Mouse (Mus musculus): Measurements from ENCODE around the gene Pagr1b. TPM values are rescaled to one million over a fixed set of nuclear protein-coding genes. Genes with fewer than 3 reads are reported as not detected.

Pagr1b gene
- not detected for polyA plus RNA-seq (2017; shearing (Covaris generic))

- ATAC-seq = no peak
Measured at GRCm38 (mm10) chr7:127016481-127016485, at the start of gene Pagr1b. Gene Pagr1b, minus strand, starts transcription at chr7:127016484.

GRCm38 (mm10) chr7:127065538-127065937, 49.3 kb upstream of the Pagr1b start:
- no peak for ATAC-seq

- ATAC-seq = no peak
Measured at GRCm38 (mm10) chr7:127055026-127055585, 38.8 kb upstream of the Pagr1b start.

DNA sequence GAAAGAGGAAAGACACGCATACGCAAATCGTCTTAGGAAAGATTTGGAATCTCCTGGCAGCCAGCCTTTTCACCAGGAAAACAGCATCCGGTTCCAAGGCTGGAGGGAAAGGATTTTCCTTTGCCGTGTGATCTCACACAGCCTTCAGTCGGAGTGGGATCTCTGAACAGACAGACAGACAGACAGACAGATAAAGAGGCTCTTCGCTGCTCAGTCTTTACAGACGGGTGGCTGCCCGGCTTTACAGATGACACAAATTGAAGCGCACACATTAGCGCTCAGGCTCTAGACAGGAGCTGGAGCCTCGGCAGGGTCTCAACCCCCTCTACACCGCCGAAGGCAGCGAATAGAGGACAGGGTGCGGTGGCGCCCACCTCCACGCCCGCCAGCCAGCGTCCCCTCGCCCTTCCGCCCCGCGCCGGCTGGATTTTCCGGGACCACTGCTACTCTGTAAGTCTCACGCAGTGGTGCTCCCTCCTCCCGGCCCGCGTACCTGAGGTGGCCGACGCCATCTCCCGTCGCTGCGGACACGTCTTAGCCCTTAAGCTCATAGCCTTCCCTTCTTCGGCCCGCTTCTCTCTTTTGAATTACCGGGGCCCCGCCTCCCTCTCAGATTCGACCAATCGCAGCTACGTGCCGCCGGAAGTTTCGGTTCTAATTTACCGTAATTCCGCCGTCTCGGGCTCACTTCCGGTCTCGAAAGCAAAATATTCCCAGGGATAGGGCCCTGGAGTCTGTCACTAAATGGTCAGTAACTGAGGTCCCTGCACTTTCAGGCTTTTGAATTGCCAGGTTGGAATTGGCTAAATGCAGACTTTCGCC, 25.8 kb upstream of the Pagr1b start, which contains the start of gene Kif22:
Kif22 (minus strand) TSS at position 621 of the 822 bp plus-strand sequence.
- ATAC-seq = peak; percentile 95

DNA sequence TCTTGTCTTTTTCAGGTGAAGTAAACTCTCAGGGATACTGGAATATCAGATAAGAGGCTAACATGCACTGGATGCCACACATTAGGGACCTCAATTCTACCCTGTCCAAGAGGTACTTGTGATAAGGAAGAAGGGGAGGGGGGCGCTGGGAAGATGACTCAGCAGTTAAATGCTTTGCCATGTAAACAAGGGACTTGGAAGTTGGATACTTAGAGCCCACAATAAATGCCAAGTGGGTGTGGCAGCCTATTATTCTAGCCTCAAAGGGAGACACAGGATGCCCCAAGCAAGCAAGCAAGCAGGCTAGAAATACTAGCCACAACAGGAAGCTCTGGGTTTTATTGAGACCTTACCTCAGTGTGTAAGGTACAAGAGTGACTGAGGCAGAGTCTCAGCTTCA, 15.0 kb upstream of the Pagr1b start:
- ATAC-seq = peak; percentile 48

DNA sequence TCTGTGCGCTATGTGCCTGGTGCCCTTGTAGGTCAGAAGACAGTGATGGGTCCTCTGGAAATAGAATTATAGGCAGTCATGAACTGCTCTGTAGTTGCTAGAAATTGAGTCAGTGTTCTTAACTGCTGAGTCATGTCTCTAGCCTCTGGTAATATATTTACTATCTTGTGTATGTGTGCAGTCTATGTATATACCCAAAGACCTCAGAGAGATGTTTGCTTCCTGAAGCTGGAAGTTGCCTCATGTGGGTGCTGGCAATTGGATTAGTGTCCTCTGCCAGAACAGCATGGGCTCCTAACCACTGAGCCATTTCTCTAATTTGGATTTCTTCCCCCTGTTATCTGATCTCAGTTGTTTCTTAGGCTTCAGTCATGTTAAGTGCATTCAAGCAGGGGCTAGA, 13.9 kb upstream of the Pagr1b start:
- no peak for ATAC-seq

DNA sequence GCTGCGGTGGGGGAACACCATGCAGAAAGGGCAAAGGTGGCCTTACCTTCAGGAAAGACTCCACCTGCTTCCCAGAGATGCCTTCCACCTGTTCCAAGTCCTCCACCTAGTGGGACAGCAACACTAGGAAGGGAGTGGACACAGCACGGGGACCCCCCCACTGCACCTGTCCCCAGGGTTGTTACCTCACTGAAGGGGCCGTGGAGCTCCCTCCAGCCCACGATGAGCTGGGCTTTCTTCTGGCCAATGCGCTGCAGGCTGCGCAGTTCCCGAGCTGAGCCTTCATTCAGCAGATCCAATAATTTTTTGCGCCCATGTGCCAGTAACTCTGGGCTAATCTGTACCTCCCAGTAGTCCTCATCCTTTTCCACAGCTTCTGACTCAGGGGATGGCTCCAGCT, 11.6 kb upstream of the Pagr1b start:
- no peak for ATAC-seq

- peak; percentile 67 for ATAC-seq
Measured at GRCm38 (mm10) chr7:127026984-127027726, 10.9 kb upstream of the Pagr1b start, which contains the start of gene Maz. Gene Maz, minus strand, starts transcription at chr7:127027037.

DNA sequence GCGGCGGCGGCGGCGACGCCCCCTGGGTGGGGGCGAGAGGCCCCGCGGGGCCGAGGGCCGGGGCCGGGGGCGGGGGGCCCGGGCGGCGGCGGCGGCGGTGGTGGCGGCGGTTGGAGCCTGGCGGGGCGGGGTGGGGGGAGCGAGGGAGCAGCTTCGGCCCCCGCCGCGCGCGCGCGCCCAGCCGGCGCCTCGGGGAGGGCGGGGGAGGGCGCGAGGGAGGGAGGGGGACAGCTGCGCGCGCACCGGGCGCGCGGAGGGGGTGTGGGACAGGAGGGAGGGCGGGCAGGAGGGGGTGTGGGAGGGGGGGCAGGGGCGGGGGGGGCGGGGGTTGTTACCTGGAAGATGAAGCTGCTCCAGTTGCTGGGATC, 10.3 kb upstream of the Pagr1b start:
- ATAC-seq = no peak

GRCm38 (mm10) chr7:127026161-127026600, 9.9 kb upstream of the Pagr1b start:
- ATAC-seq = peak; percentile 15

DNA sequence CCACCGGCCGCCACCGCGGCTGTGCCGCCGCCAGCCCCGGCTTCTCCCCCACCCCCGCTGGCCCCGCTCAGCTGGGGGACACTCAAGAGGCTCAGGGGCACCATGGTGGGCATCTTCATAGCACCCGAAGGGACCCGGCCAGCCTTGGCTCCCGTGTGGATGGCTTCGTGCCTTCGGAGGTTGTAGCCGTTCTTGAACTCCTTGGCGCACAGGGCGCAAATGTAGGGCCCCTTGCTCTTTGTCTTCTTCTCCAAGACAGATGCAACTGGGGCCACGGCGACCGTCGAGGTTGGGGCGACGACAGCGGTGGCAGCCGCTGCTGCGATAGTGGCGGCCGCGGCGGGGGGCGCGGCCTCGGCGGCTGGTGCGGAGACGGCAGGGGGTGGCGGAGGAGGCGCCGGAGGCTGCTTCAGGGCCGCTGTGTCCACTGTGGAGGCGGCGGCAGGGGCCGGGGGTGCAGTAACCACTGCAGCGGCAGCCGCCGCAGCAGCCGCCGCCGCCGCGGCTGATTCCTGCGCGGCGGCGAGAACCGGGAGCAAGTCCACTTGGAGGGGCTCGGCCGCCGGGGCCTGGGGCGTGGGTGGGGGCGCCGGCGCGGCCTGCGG, 9.4 kb upstream of the Pagr1b start:
- ATAC-seq = no peak

DNA sequence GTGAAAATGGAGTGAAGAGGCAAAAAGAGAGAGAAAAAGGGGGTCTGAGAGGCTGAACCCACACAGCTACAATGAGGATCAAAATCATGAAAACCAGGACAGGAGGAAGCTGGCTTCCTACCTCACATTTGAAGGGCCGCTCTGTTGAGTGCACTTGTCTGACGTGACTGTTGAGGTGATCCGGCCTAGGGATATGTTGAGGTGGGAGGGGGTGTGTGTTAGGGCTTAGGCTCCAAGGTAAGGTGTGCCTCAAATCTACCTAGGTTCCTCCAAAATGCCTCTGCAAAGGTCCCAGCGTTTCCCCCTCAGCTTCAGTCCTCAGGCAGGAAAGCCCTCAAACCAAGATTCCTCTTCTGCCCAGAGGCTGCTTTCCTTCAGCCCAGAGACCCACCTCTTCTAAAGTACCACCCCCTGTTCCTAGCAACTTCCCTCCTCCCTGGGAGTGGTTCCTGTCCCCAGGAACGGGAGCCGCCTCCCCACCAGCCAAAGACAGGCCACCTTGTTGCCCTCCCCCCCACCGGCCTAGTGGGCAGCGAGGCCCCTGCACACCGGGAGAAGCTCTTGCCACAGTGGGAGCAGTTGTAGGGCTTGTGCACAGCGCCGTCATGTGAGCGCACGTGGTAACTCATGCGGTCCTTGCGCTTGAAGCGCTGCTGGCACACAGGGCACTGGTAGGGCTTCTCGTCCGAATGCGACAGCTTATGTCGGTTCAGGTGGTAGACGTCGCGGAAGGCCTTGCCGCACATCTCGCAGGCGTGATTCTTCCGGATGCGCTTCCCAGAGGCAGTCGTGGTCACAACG, 8.7 kb upstream of the Pagr1b start:
- peak; percentile 31 for ATAC-seq

GRCm38 (mm10) chr7:127023896-127024690, 7.8 kb upstream of the Pagr1b start:
- ATAC-seq = no peak

DNA sequence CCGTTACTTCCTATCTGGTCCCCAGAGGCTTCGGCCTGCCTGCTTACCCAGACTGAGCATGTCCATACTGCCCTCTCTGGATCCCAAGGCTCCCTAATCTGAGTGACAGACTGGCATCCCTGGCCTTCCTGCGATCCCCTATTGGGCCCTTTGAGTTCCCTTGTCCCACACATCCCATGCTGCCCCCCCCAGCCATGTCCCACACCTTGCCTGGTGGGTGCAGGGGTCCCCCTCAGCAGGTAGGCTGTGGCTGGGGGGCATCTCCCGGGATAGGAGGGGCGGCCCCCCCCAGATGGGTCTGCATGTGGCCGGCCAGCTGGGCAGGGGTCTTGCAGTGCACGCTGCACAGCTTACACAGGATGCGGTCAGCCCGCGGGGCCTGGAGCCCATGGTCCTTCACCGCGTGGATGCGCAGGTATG, 7.0 kb upstream of the Pagr1b start:
- no peak for ATAC-seq

DNA sequence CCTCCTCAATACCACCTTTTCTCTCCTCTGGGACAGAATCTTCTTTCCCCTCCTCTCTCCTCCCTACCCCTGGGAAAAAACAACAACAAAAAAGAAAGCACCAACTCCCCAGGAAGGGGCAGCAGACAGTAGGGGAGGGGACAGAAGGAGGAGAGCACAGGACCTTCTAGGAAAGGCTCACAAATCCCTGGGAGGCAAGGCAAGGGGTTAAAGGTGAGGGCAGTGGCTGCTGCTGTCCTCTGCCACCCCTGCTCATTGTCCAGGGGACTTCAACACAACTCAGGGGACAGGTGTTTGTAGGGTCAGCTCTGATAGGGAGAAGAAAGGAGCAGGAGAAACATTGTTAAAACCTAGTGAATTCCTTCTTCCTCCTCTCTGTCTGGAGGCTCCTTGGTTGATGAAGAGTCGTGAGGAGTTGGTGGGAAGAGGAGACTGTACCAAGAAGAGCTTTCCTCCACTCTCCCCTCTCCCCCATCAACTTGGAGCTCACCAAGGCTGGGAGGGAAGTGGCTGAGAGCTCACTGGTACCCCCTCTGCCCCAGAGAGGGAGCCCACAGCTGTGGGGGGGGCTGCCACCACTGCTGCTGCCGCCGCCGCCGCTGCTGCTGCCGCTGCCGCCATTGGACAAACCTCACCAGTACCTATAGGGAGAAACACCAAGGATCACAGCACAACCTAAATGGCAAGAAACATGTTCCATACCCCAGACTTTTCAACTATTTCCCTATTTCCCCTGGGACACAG, 6.4 kb upstream of the Pagr1b start:
- no peak for ATAC-seq

- no peak for ATAC-seq
Measured at GRCm38 (mm10) chr7:127021563-127022527, 5.6 kb upstream of the Pagr1b start.

- ATAC-seq = peak; percentile 30
Measured at GRCm38 (mm10) chr7:127020901-127021562, 4.7 kb upstream of the Pagr1b start, which contains the start of the genes Gm42742 and Prrt2. Gene Gm42742, minus strand, starts transcription at chr7:127021097. Gene Prrt2, minus strand, starts transcription at chr7:127021211.

- no peak for ATAC-seq
Measured at GRCm38 (mm10) chr7:127020491-127020890, 4.2 kb upstream of the Pagr1b start.

DNA sequence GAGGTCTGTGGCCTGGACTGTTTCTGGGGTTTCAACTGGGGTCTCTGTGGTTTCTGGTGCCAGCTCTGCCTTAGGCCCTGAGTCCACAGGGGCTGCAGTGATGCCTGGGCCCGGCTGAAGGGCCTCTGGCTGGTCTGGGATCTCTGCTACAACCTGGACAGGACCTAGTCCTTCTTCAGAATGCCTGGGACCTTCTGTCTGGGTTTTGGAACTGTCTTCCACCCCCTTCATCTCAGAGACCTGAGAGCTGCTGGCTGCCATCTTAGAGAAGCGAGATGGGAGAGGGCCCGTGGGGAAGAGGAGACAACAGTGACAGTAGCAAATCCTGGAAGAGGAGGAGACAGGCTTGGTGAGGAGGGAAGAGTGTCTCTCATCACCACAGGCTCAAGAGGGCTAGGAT, 3.7 kb upstream of the Pagr1b start:
- ATAC-seq = no peak

Measured in inflammation-experienced regulatory T-cells, adult 6 months (primary cell).